Mouse (Mus musculus) spleen, adult 2 months (tissue): Measurements from ENCODE around the gene Gm14862.

Experiments used
- CTCF ChIP-seq: fragments of 200-500 bp; IDR thresholded peaks from 2 replicates; pipeline ENCODE4 v1.5.1; 2011; ENCODE audit warnings: mild to moderate bottlenecking, inconsistent platforms; ENCODE audit not compliant: insufficient read depth, insufficient read length, insufficient replicate concordance; ENCODE audit errors: extremely low read depth
- POLR2A ChIP-seq: fragments of 200-500 bp; IDR thresholded peaks from 2 replicates; pipeline ENCODE4 v1.6.1; 2011; ENCODE audit warnings: low read depth, low read length, inconsistent platforms

GRCm38 (mm10) chrX:9201954-9202353, 54.7 kb downstream of the Gm14862 start:
- no peak for TF ChIP-seq CTCF
- TF ChIP-seq POLR2A: no peak
